Mouse (Mus musculus) activated CD4-positive, CD25-positive, alpha-beta regulatory T cell, adult 4 months (primary cell): ENCODE measurements at regions not wholly inside any gene's neighbourhood (a gene's known extent, or its start where the extent isn't known, plus 50 kb on each side); places are given as distances from the start of the nearest gene placed in this dataset.
"Not testable (repeated sequence)": the region's sequence is repeated elsewhere in the genome, so short reads cannot be mapped to it uniquely, and the experiment has no call there.

Experiments
- ATAC-seq: one replicate; pipeline ENCODE4 v1.8.0; 2017

DNA sequence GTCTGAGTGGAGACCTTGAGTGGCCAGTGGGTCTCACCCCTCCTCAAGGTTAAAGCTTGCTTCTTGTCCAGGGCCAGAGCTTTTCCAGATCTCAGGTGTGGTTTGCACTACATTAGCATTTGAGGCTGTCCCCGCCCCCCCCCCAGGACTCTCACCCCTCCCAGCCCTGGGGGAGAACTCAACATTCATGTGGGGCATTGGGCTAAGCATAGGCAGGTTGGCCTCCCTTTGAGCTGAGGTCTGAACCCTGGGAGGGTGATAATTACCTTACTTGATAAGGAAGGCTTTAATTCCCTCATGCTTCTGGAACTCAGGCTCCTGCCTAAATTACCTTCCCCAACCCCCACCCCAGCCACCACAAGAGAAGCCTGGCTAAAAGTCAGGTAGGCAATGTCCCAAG, 78.9 kb upstream of the Gm21863 start:
- not testable (repeated sequence) for ATAC-seq

GRCm38 (mm10) chr12:19876186-19876585, 78.1 kb upstream of the Gm21863 start:
- ATAC-seq: no peak

DNA sequence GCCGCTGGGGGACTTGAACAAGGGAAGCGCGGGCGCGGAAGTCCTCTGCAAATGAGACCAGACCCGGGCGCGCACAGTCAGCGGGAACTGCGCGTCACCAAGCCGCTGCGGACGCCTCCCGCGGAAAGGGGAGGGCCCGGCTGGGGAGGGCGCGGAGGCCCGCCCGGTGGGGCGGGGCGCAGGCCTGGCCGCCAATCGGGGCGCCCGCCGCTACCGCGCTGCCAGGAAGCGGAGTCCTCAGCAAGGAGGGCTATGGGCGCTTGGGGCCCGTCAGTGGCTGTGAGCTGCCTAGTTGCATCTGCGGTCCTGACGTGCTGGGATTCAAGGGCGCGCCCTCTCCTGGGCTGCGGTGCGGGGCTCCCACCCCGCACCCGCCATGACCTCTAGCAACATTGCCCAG, 71.9 kb upstream of the Gm21863 start:
- ATAC-seq: peak; percentile 57
